Mouse (Mus musculus): ENCODE measurements around the gene Olfr1066. TPM values are rescaled to one million over a fixed set of nuclear protein-coding genes. Genes with fewer than 3 reads are reported as not detected.

Olfr1066 gene
- polyA plus RNA-seq (2017; shearing (Covaris generic)), result not detected

GRCm38 (mm10) chr2:86456169-86456568, at the start of gene Olfr1066:
TSS of gene Olfr1066 (minus strand) at chr2:86456269.

GRCm38 (mm10) chr2:86487286-86487685, 31.2 kb upstream of the Olfr1066 start, which contains the start of gene Olfr228:
TSS of gene Olfr228 (minus strand) at chr2:86487386.

GRCm38 (mm10) chr2:86450491-86450890, 5.6 kb downstream of the Olfr1066 start, which contains the start of gene Olfr1065:
TSS of gene Olfr1065 (minus strand) at chr2:86450591.

GRCm38 (mm10) chr2:86426649-86427048, 29.4 kb downstream of the Olfr1066 start, which contains the start of gene Olfr1062:
TSS of gene Olfr1062 (minus strand) at chr2:86426749.

GRCm38 (mm10) chr2:86413950-86414349, 42.1 kb downstream of the Olfr1066 start, which contains the start of gene Olfr1061:
TSS of gene Olfr1061 (minus strand) at chr2:86414050.

Other genes with a start within 250 kb of the Olfr1066 start
- 0.06 TPM for gene Olfr1046, start 237.0 kb downstream of the Olfr1066 start, polyA plus RNA-seq (2017; shearing (Covaris generic))
- gene Olfr1047, start 224.9 kb downstream of the Olfr1066 start, polyA plus RNA-seq (2017; shearing (Covaris generic)), result not detected
- not detected for gene Olfr1048, start 216.0 kb downstream of the Olfr1066 start, polyA plus RNA-seq (2017; shearing (Covaris generic))
- gene Olfr1049, start 197.9 kb downstream of the Olfr1066 start, polyA plus RNA-seq (2017; shearing (Covaris generic)), result 0.12 TPM
- not detected for gene Olfr1051, start 177.2 kb downstream of the Olfr1066 start, polyA plus RNA-seq (2017; shearing (Covaris generic))
- gene Olfr1052, start 163.8 kb downstream of the Olfr1066 start, polyA plus RNA-seq (2017; shearing (Covaris generic)), result not detected
- gene Olfr1053, start 141.0 kb downstream of the Olfr1066 start, polyA plus RNA-seq (2017; shearing (Covaris generic)), result not detected
- not detected for gene Olfr1054, start 120.8 kb downstream of the Olfr1066 start, polyA plus RNA-seq (2017; shearing (Covaris generic))
- gene Olfr1055, start 106.0 kb downstream of the Olfr1066 start, polyA plus RNA-seq (2017; shearing (Covaris generic)), result not detected
- gene Olfr1056, start 93.8 kb downstream of the Olfr1066 start, polyA plus RNA-seq (2017; shearing (Covaris generic)), result not detected
- not detected for gene Olfr1057, start 77.9 kb downstream of the Olfr1066 start, polyA plus RNA-seq (2017; shearing (Covaris generic))
- gene Olfr1058, start 67.7 kb downstream of the Olfr1066 start, polyA plus RNA-seq (2017; shearing (Covaris generic)), result not detected
- gene Olfr1061, start 42.2 kb downstream of the Olfr1066 start, polyA plus RNA-seq (2017; shearing (Covaris generic)), result not detected
- not detected for gene Olfr1062, start 29.5 kb downstream of the Olfr1066 start, polyA plus RNA-seq (2017; shearing (Covaris generic))
- gene Olfr1065, start 5.7 kb downstream of the Olfr1066 start, polyA plus RNA-seq (2017; shearing (Covaris generic)), result not detected
- gene Olfr228, start 31.1 kb upstream of the Olfr1066 start, polyA plus RNA-seq (2017; shearing (Covaris generic)), result 0.10 TPM
- not detected for gene Olfr1076, start 52.2 kb upstream of the Olfr1066 start, polyA plus RNA-seq (2017; shearing (Covaris generic))
- not detected for gene Olfr1079, start 86.2 kb upstream of the Olfr1066 start, polyA plus RNA-seq (2017; shearing (Covaris generic))
- gene Olfr1080, start 102.0 kb upstream of the Olfr1066 start, polyA plus RNA-seq (2017; shearing (Covaris generic)), result not detected
- not detected for gene Olfr1082, start 142.7 kb upstream of the Olfr1066 start, polyA plus RNA-seq (2017; shearing (Covaris generic))
- not detected for gene Olfr1084, start 183.5 kb upstream of the Olfr1066 start, polyA plus RNA-seq (2017; shearing (Covaris generic))
- gene Olfr1085, start 205.8 kb upstream of the Olfr1066 start, polyA plus RNA-seq (2017; shearing (Covaris generic)), result not detected
- gene Olfr1086, start 223.8 kb upstream of the Olfr1066 start, polyA plus RNA-seq (2017; shearing (Covaris generic)), result 0.19 TPM
- not detected for gene Olfr1087, start 242.1 kb upstream of the Olfr1066 start, polyA plus RNA-seq (2017; shearing (Covaris generic))

All from CD4-positive, CD25-positive, alpha-beta regulatory T cell (primary cell).